Mouse (Mus musculus) brain, embryonic 14.5 days (tissue): ENCODE results near the gene Flt3.

Experiments
- CTCF ChIP-seq: fragments of 200-500 bp; IDR thresholded peaks from 2 replicates; pipeline ENCODE4 v1.5.1; 2012; ENCODE audit warnings: inconsistent platforms, mild to moderate bottlenecking, moderate library complexity, borderline replicate concordance; ENCODE audit not compliant: insufficient read depth, insufficient read length; ENCODE audit errors: extremely low read depth
- POLR2A ChIP-seq: fragments of 200-500 bp; IDR thresholded peaks from 2 replicates; pipeline ENCODE4 v1.6.1; 2012; ENCODE audit warnings: mild to moderate bottlenecking, inconsistent platforms, borderline replicate concordance; ENCODE audit not compliant: poor library complexity, insufficient read depth, insufficient read length, severe bottlenecking; ENCODE audit errors: extremely low read depth

DNA sequence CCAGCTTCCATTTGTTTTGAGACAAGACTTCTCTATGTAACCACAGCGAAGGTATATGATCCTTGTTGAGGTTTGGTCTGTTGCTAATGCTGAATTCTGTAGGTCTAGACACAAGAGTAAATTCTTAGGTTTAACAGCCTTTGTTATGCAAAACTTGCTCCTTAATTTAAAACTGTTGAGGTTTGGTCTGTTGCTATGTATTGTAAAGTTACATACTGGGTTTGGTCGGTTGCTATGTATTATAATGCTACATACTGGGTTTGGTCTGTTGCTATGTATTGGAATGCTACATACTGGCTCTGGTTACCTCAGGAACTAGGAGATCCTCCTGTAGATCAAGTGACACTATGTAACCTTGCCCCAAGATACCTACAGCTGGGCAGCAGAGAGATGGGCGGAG is 20.8 kb downstream of the Flt3 start:
- TF ChIP-seq CTCF (no peak), POLR2A (no peak)
